Mouse (Mus musculus) kidney, embryonic 16.5 days (tissue): ENCODE data around the gene Olfr782. TPM values are rescaled to one million over a fixed set of nuclear protein-coding genes. Genes with fewer than 3 reads are reported as not detected.

Experiments used
- ATAC-seq: fragments of 200-750 bp; cut with Nextera tagmentation; 2 replicates; pipeline ENCODE4 v1.8.0; 2017; ENCODE audit warnings: moderate TSS enrichment; ENCODE audit not compliant: low FRiP score, low TSS enrichment
- H3K27ac ChIP-seq: fragments of 300-500 bp; sonication (generic); 2 replicates; pipeline ENCODE4 v1.5.1; 2014; ENCODE audit warnings: low read length
- H3K27me3 ChIP-seq: fragments of 300-500 bp; sonication (generic); 2 replicates; pipeline ENCODE4 v1.6.1; 2014; ENCODE audit warnings: low read length, control low read depth, mixed read lengths; ENCODE audit not compliant: insufficient read depth
- H3K36me3 ChIP-seq: fragments of 300-500 bp; sonication (generic); 2 replicates; pipeline ENCODE4 v1.6.1; 2014; ENCODE audit warnings: low read length, control low read depth, mixed read lengths; ENCODE audit not compliant: insufficient read depth
- H3K4me1 ChIP-seq: fragments of 300-500 bp; sonication (generic); 2 replicates; pipeline ENCODE4 v1.6.1; 2014; ENCODE audit warnings: low read length, control low read depth, mixed read lengths; ENCODE audit not compliant: insufficient read depth
- H3K4me2 ChIP-seq: fragments of 300-500 bp; sonication (generic); replicated peaks from 2 replicates; pipeline ENCODE4 v1.6.1; 2014; ENCODE audit warnings: low read depth, low read length
- H3K4me3 ChIP-seq: fragments of 300-500 bp; sonication (generic); 2 replicates; pipeline ENCODE4 v1.5.1; 2014; ENCODE audit warnings: mild to moderate bottlenecking, low read length
- H3K9ac ChIP-seq: fragments of 300-500 bp; sonication (generic); replicated peaks from 2 replicates; pipeline ENCODE4 v1.6.1; 2014; ENCODE audit warnings: low read length
- H3K9me3 ChIP-seq: fragments of 300-500 bp; sonication (generic); 2 replicates; pipeline ENCODE4 v1.6.1; 2016; ENCODE audit warnings: low read length, control low read depth
- whole genome bisulfite sequencing: fragments of 180-500 bp; shearing (Covaris S2); extraction: QIAGEN DNeasy Blood & Tissue Kit; methylation state at CpG from one replicate; pipeline ENCODE4 v1.1.7; 2014; 5-methylcytosine and 5-hydroxymethylcytosine counted together
- polyA plus RNA-seq: library from polyadenylated mRNA; unstranded; fragments of >200 nt; fragmentation: Nextera tagmentation; extraction: Ambion mirVana; gene quantifications from 2 replicates; pipeline ENCODE4 v1.2.1, GENCODE M21; 2015

Gene Olfr782
- polyA plus RNA-seq, 1 experiment from 2014 or later, result not detected

- Histone ChIP-seq H3K27ac (no peak overlapping the region), H3K27me3 (no peaks in the 10 kb centered on the region), H3K4me2 (no peak overlapping the region), H3K4me3 (no peak overlapping the region), H3K9ac (no peak overlapping the region), H3K4me1 (no peaks in the 10 kb centered on the region), H3K9me3 (0 out of 2 replicates have a peak, but pooled peaks cover 2% of the 10 kb centered on the region), H3K36me3 (no peaks in the 10 kb centered on the region)
- no peak for ATAC-seq
- 54% methylated on average over 5 of the region's 5 CpGs for WGBS
These were observed 52.2 kb downstream of the Olfr782 start for GRCm38 (mm10) chr10:129400892-129401291.

Other genes with a start within 250 kb of the Olfr782 start
- gene Olfr768, start 249.5 kb upstream of the Olfr782 start, polyA plus RNA-seq, result not detected in 2 replicates
- not detected in 2 replicates for gene Olfr769, start 231.0 kb upstream of the Olfr782 start, polyA plus RNA-seq
- gene Olfr770, start 209.9 kb upstream of the Olfr782 start, polyA plus RNA-seq, result not detected in 2 replicates
- gene Olfr771, start 184.1 kb upstream of the Olfr782 start, polyA plus RNA-seq, result not detected in 2 replicates
- gene Olfr772, start 170.9 kb upstream of the Olfr782 start, polyA plus RNA-seq, result not detected in 2 replicates
- gene Olfr773, start 161.4 kb upstream of the Olfr782 start, polyA plus RNA-seq, result not detected in 2 replicates
- not detected in 2 replicates for gene Olfr774, start 112.6 kb upstream of the Olfr782 start, polyA plus RNA-seq
- gene Olfr775, start 100.4 kb upstream of the Olfr782 start, polyA plus RNA-seq, result not detected in 2 replicates
- not detected in 2 replicates for gene Olfr776, start 89.7 kb upstream of the Olfr782 start, polyA plus RNA-seq
- gene Olfr777, start 77.4 kb upstream of the Olfr782 start, polyA plus RNA-seq, result not detected in 2 replicates
- gene Olfr780, start 30.7 kb upstream of the Olfr782 start, polyA plus RNA-seq, result not detected in 2 replicates
- not detected in 2 replicates for gene Olfr781, start 20.0 kb upstream of the Olfr782 start, polyA plus RNA-seq
- gene Olfr784, start 35.2 kb downstream of the Olfr782 start, polyA plus RNA-seq, result 0.05 and 0.06 TPM in 2 replicates
- gene Olfr785, start 56.6 kb downstream of the Olfr782 start, polyA plus RNA-seq, result not detected in 2 replicates
- not detected in 2 replicates for gene Olfr786, start 78.5 kb downstream of the Olfr782 start, polyA plus RNA-seq
- not detected in 2 replicates for gene Olfr787, start 113.0 kb downstream of the Olfr782 start, polyA plus RNA-seq
- gene Olfr788, start 122.1 kb downstream of the Olfr782 start, polyA plus RNA-seq, result not detected in 2 replicates
- gene Olfr789, start 135.9 kb downstream of the Olfr782 start, polyA plus RNA-seq, result not detected in 2 replicates
- not detected in 2 replicates for gene Olfr790, start 149.6 kb downstream of the Olfr782 start, polyA plus RNA-seq
- not detected in 2 replicates for gene Olfr791, start 172.9 kb downstream of the Olfr782 start, polyA plus RNA-seq
- not detected in 2 replicates for gene Olfr792, start 190.3 kb downstream of the Olfr782 start, polyA plus RNA-seq
- not detected in 2 replicates for gene Olfr794, start 218.8 kb downstream of the Olfr782 start, polyA plus RNA-seq